Mouse (Mus musculus): ENCODE measurements around the gene Naaladl1.

GRCm38 (mm10) chr19:6067724-6068415, 37.7 kb upstream of the Naaladl1 start, which contains the start of gene Tm7sf2:
- TF ChIP-seq EP300 (IDR thresholded peaks at IDR 0.05; ENCODE audit: low read depth) (no peak), CTCF (IDR thresholded peaks at IDR 0.05; ENCODE audit: low read depth) (no peak)
